Mouse (Mus musculus) E14TG2a.4 (cell line): ENCODE measurements at regions not wholly inside any gene's neighbourhood (a gene's known extent, or its start where the extent isn't known, plus 50 kb on each side); places are given as distances from the start of the nearest gene placed in this dataset.

Experiments used
- CTCF ChIP-seq: conservative IDR thresholded peaks from 2 replicates; pipeline ENCODE4 v1.5.1; 2014; ENCODE audit warnings: low read length
- NANOG ChIP-seq: IDR thresholded peaks from 2 replicates; pipeline ENCODE4 v1.6.1; 2014; ENCODE audit warnings: borderline replicate concordance, low read length, mixed read lengths

DNA sequence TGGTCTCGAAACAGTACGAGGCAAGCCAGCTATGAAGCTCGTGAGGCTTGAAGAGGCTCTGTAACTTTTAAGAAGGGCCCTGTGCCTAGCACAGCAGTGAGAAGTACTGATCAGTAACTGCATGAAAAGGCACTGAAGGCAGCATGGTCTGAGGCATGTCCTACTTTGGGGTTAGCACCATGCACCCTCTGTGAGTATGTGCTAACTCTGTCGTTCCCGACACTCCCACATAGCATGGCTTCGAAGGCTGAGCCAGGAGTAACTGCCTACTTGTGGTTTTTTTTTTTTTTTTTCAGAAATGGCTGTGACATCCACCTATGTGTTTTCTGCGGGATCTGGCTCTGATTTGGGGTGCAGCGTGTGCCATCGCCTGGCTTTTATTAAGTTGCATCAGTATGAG lies 145.6 kb downstream of the Tm2d1 start:
- no peak for TF ChIP-seq CTCF
- TF ChIP-seq NANOG, result no peak
